Mouse (Mus musculus): ENCODE data around the gene Asphd1.

The Asphd1 gene

GRCm38 (mm10) chr7:126949403-126949792 lies at the start of gene Asphd1:
Asphd1 (minus strand) TSS chr7:126949582.
- DNase-seq (ENCODE audit: low spot score): no peak

DNA sequence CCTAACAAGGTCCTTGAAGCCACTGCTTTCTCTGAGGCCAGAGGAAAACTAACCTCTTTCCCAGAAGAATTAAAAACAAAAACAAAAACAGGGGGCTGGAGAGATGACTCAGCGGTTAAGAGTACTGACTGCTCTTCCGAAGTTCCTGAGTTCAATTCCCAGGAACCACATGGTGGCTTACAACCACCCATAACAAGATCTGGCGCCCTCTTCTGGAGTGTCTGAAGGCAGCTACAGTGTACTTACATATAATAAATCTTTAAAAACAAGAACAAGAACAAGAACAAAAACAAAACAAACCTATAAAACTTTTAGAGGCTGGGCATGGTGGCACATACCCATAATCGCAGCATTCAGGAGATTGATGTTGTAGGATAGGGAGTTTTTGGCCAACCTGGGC lies 47.1 kb upstream of the Asphd1 start:
- DNase-seq (ENCODE audit: low spot score): no peak

- DNase-seq (ENCODE audit: low spot score): no peak
These were observed 39.4 kb upstream of the Asphd1 start for GRCm38 (mm10) chr7:126988816-126989215.

DNA sequence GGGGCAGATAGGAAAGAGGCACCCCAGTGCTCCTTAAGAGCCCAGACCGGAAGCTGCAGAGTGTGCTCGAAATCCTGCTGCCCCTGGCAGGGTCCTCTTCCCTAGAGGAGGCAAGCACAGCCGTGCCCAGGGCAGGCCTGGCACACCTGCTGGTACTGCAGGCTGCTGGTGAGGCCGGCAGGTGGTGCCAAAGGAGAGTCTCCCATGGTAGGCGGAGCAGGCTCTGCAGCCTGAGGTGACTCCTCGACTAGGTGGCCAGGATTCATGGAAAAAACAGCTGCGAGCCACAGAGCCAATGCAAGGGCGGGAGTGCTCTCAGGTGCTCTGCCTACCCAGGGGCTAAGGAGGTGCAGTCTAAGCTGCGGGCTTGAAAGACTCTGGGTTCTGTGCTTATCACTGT lies 36.9 kb upstream of the Asphd1 start:
- DNase-seq (ENCODE audit: low spot score): peak; percentile 66

DNA sequence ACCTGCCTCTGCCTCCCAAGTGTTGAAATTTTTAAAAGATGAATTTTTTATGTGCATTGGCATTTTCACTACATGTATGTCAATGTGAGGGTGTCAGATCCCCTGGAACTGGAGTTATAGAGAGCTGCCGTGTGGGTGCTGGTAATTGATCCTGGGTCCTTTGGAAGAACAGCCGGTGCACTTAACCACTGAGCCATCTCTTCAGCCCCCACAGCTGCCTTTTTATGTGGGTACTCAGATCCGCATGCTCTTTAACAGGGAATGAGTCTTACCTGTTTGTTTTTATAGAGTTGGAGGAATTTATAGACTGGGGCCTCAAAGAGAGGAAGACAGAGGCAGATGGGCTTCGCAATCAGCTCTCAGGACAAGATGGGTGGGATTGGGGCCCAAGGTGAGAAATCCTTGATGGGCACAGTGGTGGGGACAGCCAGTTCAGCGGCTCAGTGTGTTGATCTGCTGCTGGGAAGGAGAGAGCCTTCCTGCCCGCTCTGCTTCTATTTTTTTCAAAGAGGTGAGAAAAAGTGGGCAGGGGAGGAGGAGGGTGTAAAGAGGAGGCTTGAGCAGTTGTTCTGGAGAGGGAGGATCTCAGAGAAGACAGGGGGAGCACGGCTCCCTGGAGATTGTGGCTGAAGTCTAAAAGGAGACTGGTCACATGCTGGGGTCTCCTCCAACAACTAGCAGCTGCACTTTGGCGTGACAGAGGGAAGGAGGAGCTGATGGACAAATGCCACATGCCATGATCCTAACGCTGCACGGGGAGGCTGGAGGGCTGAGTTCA lies 35.5 kb upstream of the Asphd1 start:
- no peak for DNase-seq (ENCODE audit: low spot score)

- DNase-seq (ENCODE audit: low spot score): no peak
These were observed 33.7 kb upstream of the Asphd1 start for GRCm38 (mm10) chr7:126983113-126983512.

- no peak for DNase-seq (ENCODE audit: low spot score)
These were observed 32.7 kb upstream of the Asphd1 start for GRCm38 (mm10) chr7:126982054-126982453.

DNA sequence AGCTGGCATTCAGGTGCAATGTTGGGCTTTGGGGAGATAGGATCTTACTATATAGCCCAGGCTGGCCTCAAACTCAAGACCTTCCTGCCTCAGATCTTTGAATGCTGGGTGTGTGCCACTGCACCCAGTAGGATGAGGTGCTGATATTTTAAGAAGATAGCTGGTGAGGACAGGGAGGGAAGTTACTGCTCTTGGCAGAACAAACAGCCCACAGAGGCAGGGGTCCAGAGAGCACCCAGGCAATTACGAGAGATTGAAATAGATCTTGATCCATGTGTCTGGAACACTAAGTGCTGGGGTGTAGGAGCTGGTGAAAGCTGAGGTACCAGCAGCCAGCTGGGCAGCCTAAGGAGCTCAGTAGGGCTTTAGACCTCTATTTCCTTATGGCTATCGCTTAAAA lies 32.2 kb upstream of the Asphd1 start:
- DNase-seq (ENCODE audit: low spot score): no peak

DNA sequence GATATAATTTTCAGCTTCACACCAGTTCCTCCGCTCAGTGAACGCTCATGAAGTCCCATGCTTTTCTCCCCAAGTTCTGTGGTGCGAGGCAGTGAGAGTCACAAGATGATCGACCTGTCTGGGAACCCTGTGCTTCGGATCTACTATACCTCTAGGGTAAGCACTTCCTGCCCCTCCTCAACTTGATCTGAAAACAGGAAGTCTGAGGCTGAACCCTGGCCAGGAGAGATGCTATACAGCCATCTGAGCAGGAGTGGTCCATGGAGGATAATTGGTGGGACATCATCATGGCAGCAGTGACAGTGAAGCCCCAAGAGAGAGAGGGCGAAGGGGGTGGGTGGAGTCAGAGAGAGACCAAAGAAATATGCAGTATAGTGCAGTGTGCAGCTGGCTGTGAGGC lies 29.5 kb upstream of the Asphd1 start:
- no peak for DNase-seq (ENCODE audit: low spot score)

- DNase-seq (ENCODE audit: low spot score): no peak
These were observed 27.6 kb upstream of the Asphd1 start for GRCm38 (mm10) chr7:126976878-126977459.

DNA sequence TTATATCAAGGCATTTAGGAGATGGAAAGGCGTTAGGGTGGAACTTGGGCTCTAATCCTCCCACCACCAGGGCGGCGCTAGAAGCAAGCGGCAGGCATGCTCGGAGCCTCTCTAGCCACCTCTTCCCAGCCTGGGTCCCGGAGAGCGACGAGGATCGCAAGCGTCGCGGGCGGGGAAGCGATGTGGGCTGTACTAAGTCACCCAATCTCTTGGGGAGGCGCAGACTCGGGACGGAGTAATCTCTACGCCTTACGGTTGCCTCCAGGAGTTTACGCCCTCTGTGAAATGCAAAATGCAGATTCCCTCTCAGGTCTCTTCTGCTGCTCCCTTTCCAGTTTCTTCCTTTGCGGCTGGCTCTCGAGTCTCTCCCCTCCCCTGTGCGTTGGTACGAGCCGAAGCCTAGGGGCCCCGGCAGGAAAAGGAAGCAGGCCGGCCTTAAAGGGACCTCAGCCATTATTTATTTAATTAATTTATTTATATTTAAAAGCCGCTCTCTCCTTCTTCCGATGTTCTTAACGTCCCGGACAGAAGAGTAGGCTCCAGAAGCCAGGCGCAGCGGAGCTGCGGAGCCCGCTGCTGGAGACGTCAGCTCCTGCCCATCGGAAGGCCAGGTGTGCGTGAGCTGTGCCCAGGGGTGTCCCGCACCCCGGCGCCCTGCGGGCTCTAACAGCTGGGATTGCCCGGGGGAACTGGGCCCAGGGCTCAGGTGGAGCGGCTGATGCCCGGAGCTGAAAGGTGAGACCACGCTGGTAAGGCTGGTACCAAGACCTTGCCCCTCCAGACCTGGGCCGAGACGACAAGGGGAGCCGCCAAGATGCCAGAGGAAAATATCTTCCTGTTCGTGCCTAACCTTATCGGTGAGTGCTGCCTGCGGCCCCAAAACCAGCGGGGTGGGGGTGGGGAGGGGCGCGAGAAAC lies 26.8 kb upstream of the Asphd1 start, which contains the start of gene Cdiptos:
Gene Cdiptos, minus strand, starts transcription at position 149 of the 917 bp plus-strand sequence.
- peak; percentile 99 for DNase-seq (ENCODE audit: low spot score)

DNA sequence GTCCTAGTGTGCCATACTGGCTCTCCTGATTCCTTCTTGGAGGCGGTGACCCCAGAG lies 26.3 kb upstream of the Asphd1 start, which contains the start of gene Cdipt:
Gene Cdipt, plus strand, starts transcription at position 22 of the 57 bp plus-strand sequence.
- no peak for DNase-seq (ENCODE audit: low spot score)

DNA sequence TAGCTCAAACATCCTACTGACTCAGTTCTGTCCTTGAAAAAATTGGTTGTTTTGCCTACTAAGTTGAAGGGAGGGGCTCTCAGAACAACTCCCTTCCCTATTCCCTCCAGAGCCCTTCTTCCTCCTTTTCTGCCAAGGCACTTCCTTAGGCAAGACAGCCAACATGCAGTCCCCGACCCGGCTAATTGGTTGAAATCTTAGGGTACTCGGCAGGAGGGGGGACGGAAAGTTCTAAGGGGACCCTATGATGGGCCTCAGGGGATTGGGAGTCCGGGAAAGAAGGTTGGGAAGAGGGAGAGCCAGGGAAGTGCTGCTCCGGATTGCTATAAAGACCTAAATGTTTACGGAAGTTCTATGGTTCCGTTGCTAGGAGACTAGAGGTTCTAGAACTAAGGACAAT lies 26.1 kb upstream of the Asphd1 start:
- no peak for DNase-seq (ENCODE audit: low spot score)

GRCm38 (mm10) chr7:126967361-126967760 lies 18.0 kb upstream of the Asphd1 start:
- no peak for DNase-seq (ENCODE audit: low spot score)

DNA sequence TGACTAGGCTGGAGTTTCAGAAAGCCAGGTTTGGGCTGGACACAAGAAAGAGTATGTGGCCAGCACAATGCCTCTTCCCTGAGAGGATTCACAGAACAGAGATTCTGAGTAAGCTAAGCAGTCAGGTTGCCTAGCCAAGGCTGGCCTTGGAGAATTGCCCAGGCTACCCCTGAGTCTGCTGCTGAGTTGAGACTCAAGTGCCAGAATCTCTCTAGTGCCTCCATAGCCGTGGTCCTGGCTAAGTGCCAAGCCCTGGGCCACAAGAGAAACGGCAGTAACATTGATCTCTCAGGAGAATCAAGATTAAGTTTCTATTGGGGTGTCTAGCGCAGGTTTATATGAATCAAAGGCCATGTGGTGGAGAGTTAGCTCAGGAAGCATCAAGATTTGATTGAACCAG lies 16.2 kb upstream of the Asphd1 start:
- no peak for DNase-seq (ENCODE audit: low spot score)

- DNase-seq (ENCODE audit: low spot score): peak; percentile 69
These were observed 14.3 kb upstream of the Asphd1 start for GRCm38 (mm10) chr7:126963548-126964286.

DNA sequence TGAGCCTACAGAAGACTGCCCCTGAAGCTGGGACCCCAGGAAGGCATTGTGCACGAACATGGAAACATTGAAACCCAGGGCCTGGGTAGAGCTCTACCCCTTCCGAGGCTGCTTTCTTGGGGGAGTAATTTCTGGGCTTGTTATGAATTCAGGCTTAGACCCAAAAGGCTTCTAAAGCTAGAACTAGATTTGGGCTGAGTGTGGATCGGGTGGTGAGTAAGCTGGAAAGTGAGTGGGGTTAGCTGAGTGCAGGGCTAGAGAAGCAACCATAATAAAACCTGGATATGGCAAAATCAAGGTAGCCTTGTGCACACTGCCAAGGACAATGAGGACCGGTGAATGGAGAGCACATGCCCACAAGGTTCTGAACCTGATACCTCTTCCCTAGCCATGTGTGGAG lies 12.6 kb upstream of the Asphd1 start:
- DNase-seq (ENCODE audit: low spot score): no peak

- no peak for DNase-seq (ENCODE audit: low spot score)
These were observed 11.7 kb upstream of the Asphd1 start for GRCm38 (mm10) chr7:126961095-126961494.

GRCm38 (mm10) chr7:126959780-126960179 lies 10.4 kb upstream of the Asphd1 start:
- no peak for DNase-seq (ENCODE audit: low spot score)

DNA sequence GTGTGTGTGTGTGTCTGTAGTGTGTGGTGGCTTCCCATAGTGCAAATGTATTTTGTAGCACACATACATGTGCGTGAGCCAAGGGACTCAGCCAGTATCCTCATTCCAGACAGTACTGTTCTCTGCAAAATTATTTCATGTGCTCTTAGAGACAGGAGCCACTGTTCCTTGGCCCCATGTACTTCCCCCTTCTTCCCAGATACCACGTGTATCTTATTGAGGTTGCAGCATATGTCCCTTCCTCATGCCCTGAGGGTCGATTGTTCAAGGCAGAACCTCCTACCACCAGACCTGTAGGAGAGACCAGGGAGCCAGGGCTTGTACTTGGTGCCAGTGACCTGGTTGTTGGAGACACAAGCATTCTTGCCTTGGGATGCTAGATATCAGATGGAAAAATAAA lies 5.7 kb upstream of the Asphd1 start:
- no peak for DNase-seq (ENCODE audit: low spot score)

GRCm38 (mm10) chr7:126952646-126953045 lies 3.3 kb upstream of the Asphd1 start:
- no peak for DNase-seq (ENCODE audit: low spot score)

- no peak for DNase-seq (ENCODE audit: low spot score)
These were observed 2.4 kb upstream of the Asphd1 start for GRCm38 (mm10) chr7:126951741-126952140.

Data from testis, postnatal 10 days (tissue).